Mouse (Mus musculus): ENCODE results near the gene Etv6.

Gene Etv6

GRCm38 (mm10) chr6:134143649-134144097, 108.2 kb downstream of the Etv6 start:
- DNase-seq (ENCODE audit: low spot score), result no peak

DNA sequence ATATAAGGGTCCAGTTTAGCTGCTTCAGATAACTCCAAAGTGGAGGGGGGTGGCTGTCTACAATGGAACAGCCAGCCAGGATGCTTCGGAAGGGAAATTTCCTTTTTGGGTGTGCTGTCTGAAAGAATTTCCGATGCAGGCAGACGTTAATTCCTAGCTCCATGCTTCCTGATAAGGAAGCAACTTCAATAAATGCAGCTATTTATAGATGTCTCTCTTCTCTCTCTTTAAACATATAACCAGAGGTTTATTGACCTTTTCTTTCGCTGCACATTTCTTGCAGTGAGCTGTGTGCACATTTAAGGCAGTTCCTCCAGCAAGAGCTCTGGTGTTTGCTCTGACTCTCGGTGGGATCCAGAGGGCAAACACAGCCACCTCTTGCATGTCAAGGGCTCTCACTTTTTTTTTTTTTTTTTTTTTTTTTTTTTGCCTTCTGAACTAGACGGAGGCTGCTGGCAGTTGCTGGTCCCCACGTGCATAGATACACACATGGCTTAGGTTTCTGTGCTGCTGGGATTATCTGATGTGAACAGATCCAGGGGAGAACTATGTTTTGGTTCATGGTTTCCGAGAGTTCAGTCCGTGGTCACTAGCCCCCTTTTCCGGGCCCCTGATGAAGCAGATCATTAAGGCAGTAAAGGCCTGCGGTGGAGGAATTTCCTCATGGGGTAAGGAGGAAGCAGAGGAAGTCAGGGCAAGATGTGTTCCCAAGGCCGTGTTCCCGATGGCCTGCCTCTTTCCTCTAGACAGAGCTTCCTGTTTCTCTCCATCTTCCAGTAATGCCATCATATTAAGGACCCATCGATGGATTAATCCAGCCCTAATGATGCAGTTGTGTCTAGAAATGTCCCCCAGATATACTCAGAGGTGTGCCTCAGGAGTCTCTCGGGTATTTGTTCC, 109.0 kb downstream of the Etv6 start:
- no peak for DNase-seq (ENCODE audit: low spot score)

DNA sequence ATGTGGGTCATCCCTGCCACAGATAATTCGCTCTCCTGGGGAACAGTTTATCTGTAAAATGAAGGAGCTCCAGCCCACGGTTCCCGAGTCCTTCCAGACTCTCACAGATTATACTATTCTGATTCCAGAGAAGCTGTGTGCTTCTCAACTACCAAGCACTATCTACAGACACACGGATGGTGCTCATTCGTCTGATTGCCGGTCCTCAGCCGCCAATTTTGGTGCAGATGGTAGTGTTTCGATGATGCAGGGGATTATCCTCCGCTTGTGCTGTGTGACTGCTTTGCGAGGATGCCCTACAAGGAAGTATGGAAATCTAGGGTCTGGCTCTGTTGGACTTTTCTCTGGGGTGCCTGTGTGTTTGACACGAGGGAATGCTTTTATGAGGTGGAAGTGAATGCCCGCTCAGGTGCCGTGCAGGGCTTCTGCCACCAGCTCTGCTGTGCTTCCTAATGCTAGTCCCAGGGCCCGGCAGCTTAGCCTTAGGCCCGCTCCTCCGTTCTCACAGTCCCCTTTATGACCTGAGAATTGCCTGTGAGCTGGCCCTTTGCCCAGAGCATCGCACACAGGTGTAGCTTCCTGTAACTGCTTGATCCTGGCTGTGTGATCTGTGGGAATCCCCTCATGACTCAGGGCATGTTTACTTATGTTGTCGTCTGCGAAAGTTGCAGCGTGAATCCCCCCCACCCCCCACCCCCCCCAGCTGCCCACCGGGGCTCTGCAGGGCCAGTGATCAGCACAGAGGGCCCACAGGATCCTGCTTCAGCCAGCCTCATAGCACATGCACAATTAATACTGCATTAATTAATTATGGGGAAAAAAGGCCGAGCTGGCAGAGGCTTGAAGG, 112.3 kb downstream of the Etv6 start:
- no peak for DNase-seq (ENCODE audit: low spot score)

- DNase-seq (ENCODE audit: low spot score), result no peak
These were observed 113.0 kb downstream of the Etv6 start for GRCm38 (mm10) chr6:134148443-134148942.

DNA sequence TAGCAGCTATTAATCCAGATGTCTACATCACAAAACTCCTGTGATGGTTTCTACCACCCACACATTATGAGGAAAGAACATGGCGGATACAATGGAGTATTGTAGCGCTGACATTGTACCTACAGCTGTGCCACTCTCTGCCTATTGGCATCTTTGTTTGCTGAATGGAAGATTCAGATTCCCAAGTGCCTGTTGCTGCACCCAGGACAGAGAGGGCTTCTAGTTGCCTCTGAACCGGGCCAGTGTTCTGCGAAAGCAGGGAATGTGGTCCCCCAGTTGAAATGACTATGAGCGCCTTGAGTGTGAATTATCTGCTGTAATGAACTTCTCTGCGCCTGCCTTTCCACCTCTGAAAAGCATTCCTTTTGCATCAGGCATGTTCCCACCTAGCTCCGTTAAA, 114.1 kb downstream of the Etv6 start:
- no peak for DNase-seq (ENCODE audit: low spot score)

GRCm38 (mm10) chr6:134151022-134151680, 115.7 kb downstream of the Etv6 start:
- no peak for DNase-seq (ENCODE audit: low spot score)

- DNase-seq (ENCODE audit: low spot score), result no peak
These were observed 116.5 kb downstream of the Etv6 start for GRCm38 (mm10) chr6:134151853-134152505.

GRCm38 (mm10) chr6:134152539-134152938, 117.0 kb downstream of the Etv6 start:
- no peak for DNase-seq (ENCODE audit: low spot score)

- no peak for DNase-seq (ENCODE audit: low spot score)
These were observed 119.2 kb downstream of the Etv6 start for GRCm38 (mm10) chr6:134154746-134155145.

DNA sequence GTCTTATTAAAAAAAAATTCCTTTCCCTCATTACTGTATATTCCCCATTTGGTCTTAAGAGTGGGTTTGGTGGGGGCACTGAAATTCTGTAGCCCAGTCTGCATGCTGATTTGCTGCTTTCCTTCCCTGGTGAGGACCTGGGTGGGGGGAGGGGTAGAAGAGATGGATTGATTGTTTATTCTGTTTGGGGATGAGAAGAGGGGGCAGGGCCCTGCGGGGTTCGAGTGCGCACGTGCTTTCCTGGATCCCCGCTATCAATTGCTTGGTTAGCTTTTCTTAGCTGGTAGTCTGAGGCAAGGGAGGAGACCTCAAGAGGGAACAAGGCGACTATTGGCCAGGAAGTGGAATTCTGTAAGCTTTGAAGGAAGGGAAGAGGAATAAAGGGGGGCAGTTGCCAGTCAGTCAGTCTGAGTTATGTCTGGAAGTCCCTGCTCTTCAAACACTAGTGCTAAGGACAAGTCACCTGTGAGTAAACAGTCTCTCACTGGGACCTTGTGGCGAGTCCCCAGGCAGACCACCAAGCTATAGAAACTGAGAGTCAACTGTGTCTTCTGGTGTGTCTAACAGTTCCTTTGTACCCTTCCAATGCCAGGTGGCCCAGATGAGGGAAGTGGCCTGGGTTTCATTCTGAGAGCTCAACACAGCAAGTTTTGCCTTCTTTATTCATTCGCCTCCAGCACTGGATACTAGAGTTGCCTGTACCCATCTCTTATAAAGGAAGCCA, 120.6 kb downstream of the Etv6 start:
- DNase-seq (ENCODE audit: low spot score), result no peak

DNA sequence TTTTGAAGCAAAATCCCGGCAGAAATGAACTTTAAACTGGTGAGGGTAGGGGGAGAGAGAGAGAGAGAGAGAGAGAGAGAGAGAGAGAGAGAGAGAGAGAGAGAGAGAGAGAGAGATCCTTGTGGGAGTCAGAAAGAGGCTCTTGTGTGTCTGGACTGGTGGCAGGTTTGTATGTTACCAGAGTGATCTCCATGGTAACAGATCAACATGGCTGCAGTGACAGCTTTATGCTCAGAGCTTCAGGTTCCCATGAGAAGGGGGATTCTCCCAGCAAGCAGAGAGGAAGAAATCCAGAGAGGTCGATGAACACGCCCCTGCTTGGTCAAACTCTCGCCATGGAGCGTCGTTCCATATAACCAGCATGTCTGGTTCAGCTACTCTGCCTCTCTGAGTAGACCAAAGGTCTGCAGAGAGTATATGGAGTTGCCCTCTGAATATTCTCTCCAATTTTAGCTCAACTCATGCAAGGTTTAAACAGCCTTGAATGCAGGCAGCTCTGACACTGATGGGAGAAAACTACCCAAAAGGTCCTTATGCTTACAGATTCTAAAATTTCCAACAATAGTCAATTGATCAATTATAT, 122.1 kb downstream of the Etv6 start:
- no peak for DNase-seq (ENCODE audit: low spot score)

DNA sequence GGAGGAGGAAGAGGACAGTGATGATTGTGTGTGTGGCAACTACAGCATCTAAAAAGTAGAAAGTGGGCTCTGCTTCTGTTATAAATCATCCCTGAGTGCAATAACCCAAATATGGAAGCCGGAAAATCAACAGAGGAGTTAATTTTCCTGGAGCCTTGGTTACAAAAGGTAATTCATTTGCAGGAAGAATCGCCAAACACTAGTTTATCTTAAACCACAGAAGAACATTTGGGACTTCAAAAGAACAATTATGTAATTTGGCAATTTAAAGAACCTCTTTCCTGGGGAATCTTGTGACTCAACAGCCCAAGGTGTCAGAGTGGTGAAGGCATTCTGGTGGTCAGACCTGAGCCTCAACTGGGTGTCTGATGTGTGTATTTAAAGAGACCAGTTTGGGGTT, 122.7 kb downstream of the Etv6 start:
- DNase-seq (ENCODE audit: low spot score), result no peak

DNA sequence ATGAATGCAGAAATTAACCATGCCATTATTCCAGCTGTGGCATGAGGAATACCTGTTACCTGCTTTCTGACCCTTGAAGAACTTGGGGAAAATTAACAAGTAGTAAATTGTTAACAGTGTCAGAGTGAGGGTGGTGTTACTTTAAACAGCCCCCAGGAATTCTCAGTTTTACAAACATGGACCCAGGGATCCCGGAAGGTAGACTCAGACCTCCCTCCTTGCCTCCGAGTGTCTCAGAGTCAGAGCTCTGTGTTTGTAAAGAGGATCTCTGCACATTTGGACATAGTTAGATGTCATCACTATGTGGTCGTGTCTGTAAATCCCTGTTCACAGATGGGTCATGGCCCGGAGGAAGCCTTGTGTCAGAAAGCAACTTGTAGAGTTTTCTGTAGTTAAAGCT, 124.2 kb downstream of the Etv6 start:
- no peak for DNase-seq (ENCODE audit: low spot score)

DNA sequence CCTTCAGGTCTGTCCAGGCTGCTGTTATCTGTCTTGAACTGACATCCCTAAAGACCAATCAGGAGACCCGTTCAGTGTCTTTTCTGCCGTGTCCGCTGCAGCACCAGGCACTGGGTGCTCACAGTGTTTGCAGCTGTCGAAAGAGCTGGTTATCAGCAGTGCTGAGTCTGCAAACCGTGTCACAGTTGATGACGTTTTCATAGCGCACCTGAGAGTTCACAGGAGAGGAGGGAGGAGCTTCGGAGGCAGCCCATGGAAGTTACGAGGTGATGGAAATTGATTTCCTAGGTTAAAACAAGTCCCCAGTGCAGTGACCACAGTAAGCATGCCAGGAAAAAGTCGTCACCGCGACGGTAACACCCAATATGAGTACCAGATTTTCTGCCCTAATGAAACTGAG, 125.5 kb downstream of the Etv6 start:
- DNase-seq (ENCODE audit: low spot score), result no peak

GRCm38 (mm10) chr6:134163346-134163745, 127.8 kb downstream of the Etv6 start:
- no peak for DNase-seq (ENCODE audit: low spot score)

DNA sequence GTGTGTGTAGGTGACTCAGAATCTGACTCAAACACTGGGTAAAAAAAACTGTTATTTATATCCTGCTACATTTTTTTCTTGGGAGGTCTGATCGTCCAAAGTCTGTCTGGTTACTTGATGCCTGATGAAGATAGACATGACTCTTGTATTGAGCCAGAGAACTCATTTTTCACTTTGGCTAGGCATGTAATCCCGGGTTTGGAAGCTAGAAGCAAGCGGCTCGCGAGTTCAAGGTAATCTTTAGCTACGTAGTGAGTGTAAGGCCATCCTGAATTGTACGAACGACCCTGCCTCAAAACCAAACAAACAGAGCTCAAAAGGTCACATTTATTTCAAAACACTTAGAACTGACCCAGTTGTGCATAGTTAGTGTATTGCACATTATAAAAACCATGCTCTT, 128.9 kb downstream of the Etv6 start:
- no peak for DNase-seq (ENCODE audit: low spot score)

DNA sequence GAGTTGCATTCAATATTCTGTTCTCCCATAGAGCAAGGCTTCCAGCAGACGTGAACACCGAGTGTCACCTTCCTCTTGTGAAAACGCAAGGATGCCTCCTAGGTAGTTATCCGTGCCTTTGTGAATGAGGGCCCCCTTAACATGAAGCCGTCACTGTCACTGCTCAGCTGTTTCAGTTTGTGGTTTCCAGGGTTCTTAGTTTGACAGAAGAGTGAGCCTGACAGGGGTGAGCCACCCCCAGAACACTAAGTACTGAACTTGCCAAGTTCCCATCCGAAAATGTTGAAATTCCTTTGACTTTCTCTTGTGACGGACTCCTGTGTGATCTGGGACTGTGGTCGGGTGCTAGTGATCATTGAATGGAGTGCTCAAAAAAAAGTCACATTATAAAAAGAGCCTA, 129.5 kb downstream of the Etv6 start:
- no peak for DNase-seq (ENCODE audit: low spot score)

DNA sequence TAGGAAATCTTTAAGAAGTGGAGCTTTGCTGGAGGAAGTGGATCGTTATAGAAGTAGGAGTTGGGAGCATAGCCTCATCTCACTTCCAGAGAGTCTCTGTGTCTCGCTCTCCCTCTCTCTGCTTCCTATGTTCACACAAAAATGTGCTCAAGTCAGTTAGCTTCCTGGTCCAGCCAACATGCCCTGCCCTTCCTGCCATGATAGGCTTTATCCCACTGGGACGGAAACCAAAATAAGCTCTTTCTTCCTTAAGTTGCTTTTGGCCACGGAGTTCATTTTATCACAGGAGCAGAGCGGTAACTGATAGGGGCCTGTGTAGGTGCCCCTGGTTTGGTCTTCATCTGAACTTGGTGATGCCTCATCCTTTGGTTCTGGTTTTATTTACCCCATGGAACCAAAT, 132.5 kb downstream of the Etv6 start:
- no peak for DNase-seq (ENCODE audit: low spot score)

DNA sequence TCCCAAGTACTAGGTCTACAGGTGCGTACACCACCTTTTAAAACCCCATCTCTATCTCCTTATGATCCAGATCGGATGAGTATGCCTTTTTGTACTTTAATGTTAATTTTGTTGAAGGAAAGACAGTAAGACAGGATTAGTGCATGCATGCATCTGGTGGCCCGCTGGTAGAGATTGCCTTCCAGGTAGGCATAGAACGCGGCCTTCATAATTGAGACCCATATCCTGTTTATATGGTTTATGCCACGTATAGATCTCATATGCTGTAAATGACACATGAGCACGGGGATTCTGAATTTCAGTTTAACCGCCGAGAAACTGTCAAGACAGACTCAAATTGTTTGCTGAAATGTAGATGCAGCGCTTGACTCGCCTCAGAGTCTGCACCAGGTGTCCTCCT, 133.3 kb downstream of the Etv6 start:
- DNase-seq (ENCODE audit: low spot score), result no peak

DNA sequence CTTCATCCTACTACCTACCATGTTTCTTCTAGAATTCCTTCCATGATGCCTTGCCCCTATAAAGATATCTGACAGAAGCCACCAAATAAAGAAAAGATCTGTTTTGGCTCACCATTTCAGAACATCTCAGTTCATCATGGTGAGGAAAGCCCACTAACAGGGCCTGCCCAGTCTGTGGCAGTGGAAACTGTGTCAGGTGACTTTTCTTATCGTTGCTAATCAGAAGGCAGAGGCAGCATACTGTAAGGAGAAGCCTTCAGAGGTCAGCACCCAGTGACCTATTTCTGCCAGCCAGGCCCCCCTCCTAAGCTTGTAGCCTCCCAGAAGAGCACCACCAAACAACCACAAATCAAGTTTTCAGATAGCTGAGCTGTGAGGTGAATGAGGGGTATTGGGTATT, 135.7 kb downstream of the Etv6 start:
- DNase-seq (ENCODE audit: low spot score), result no peak

Measured in layer of hippocampus, adult 9-10 months (tissue).